Mouse (Mus musculus) stomach, postnatal 0 days (tissue): Measurements from ENCODE around the gene Pepd.

Experiments used
- CTCF ChIP-seq: IDR thresholded peaks from 2 replicates; pipeline ENCODE4 v1.5.1; 2016; ENCODE audit warnings: antibody characterized with exemption, low read depth, mild to moderate bottlenecking, moderate library complexity
- EP300 ChIP-seq: optimal IDR thresholded peaks from 2 replicates; pipeline ENCODE3; 2016; ENCODE audit warnings: antibody characterized with exemption

DNA sequence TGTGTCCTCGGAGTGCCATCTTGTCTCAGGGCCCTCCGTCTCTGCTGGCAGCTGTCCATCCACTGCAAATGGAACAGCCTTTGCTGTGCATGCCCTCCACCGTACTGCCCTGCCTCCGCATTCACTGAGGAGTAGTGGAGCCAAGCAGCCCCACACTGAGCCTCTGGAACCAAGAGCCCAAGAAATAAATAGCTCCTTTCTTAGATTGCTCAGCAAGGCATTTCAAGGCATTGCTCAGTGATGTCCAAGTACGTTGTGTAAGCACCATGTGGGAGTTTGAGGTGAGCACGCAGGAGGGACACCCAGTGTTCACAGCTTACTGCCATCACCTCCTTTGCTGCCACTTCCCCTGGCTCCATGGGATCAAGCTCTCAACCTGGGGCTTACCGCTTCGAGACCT is 20.5 kb downstream of the Pepd start:
- TF ChIP-seq CTCF (no peak), EP300 (no peak)
